Mouse (Mus musculus): ENCODE measurements at regions not wholly inside any gene's neighbourhood (a gene's known extent, or its start where the extent isn't known, plus 50 kb on each side); places are given as distances from the start of the nearest gene placed in this dataset.

DNA sequence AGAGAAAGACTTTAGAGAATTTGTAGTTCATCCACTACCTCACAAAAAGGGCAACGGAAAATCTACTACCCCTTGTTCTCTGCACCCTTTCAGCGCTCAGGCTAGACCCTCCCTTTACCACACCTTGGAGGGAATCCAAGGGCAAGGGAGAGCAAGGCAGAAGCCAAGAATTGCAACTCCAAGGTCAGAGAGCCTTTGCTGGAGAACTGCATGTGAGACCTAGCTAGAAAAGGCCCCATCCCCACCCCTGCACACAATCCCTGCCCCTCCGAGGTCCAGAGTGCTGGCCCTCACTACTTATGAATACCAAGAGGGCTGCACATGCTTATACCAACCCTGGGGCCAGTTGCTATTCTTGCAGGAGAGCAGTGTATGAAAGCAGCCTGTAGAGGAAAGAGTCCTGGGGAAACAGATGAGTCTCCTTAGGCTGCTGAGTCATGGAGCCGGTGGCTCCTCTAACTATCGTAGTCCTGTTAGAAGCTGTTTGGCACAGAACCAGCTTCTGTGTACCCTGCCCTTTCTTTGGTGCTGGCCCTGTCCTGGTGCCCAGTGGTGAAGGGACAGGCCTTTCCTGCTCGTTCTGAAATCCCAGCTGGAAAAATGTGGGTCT, 577.5 kb upstream of the Mki67 start:
- H3K36me3 ChIP-seq (replicated peaks): no peaks in the 10 kb centered on the region
- H3K4me3 ChIP-seq (replicated peaks): no peak overlapping the region
- H3K9me3 ChIP-seq (replicated peaks): no peaks in the 10 kb centered on the region
- H3K9ac ChIP-seq: no peak overlapping the region
- no peaks in the 10 kb centered on the region for H3K27me3 ChIP-seq
- ATAC-seq (ENCODE audit: insufficient read depth): no peak
- 55% methylated on average over 6 of the region's 6 CpGs for WGBS (ENCODE audit: insufficient replicate concordance)
- no peaks in the 10 kb centered on the region for H3K4me1 ChIP-seq (replicated peaks)
- no peak overlapping the region for H3K4me2 ChIP-seq
- H3K27ac ChIP-seq (replicated peaks): no peak overlapping the region

GRCm38 (mm10) chr7:136294445-136294844, 578.3 kb upstream of the Mki67 start:
- H3K4me3 ChIP-seq (replicated peaks): no peak overlapping the region
- no peak for ATAC-seq (ENCODE audit: insufficient read depth)
- no peak overlapping the region for H3K4me2 ChIP-seq
- no peaks in the 10 kb centered on the region for H3K9me3 ChIP-seq (replicated peaks)
- no peaks in the 10 kb centered on the region for H3K4me1 ChIP-seq (replicated peaks)
- H3K36me3 ChIP-seq (replicated peaks): no peaks in the 10 kb centered on the region
- no peaks in the 10 kb centered on the region for H3K27me3 ChIP-seq
- H3K9ac ChIP-seq: no peak overlapping the region
- H3K27ac ChIP-seq (replicated peaks): no peak overlapping the region
- 32% methylated on average over 4 of the region's 4 CpGs for WGBS (ENCODE audit: insufficient replicate concordance)

DNA sequence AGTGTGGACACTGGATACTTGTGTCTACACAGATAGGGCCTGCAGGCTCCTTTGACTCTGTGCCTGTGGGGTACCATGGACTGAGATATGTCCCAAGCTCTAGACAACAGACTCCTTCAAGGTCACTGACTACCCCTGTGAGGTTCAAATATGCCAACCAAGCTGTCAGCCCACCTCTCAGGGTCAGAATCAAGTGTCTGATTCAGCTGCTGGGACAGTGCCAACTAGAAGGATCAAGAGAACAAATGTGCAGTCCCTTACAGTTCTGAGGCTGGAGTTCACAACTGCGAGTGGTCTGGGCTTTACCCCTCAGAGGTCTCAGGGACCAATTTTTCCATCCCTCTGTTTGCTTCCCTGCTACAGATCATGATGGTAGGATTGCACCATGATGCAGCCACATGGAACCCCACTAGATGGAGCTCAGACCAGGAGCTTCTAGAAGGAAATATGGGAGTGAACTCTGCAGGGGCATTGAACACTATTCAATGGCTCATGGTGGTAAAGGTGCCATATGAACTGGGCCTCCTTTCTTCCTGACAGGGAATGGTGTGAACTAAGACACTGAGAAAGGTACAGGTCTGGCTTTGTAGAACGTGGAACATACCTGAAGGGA, 581.8 kb upstream of the Mki67 start:
- Histone ChIP-seq H3K4me3 (replicated peaks) (no peak overlapping the region), H3K4me1 (replicated peaks) (no peaks in the 10 kb centered on the region), H3K36me3 (replicated peaks) (no peaks in the 10 kb centered on the region), H3K9ac (no peak overlapping the region), H3K27me3 (no peaks in the 10 kb centered on the region), H3K27ac (replicated peaks) (no peak overlapping the region), H3K9me3 (replicated peaks) (no peaks in the 10 kb centered on the region), H3K4me2 (no peak overlapping the region)
- no peak for ATAC-seq (ENCODE audit: insufficient read depth)
- WGBS (ENCODE audit: insufficient replicate concordance): 33% methylated on average over 2 of the region's 2 CpGs

DNA sequence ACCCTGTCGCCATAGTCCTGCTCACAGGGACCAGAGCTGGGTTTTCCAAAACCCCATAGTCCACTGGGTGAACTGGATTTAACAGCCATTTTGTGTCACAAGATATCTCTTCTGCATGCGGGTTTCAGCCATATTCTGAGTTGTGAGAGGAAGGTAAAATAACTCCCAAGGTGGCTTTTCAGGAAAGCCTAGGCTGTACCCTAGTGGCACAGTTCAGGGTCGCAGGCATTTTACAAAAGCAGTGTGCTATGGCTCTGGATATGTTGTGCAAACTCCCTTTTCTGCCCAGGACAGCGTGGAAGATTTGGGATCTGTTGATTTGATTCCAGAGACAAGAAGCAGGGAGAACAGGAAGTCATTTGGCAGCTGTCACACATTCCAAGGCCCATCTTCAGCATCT, 588.3 kb upstream of the Mgmt start:
- H3K9ac ChIP-seq: no peak overlapping the region
- WGBS (ENCODE audit: insufficient replicate concordance): 59% methylated on average over 4 of the region's 4 CpGs
- no peaks in the 10 kb centered on the region for H3K9me3 ChIP-seq (replicated peaks)
- H3K4me2 ChIP-seq: no peak overlapping the region
- no peak overlapping the region for H3K4me3 ChIP-seq (replicated peaks)
- ATAC-seq (ENCODE audit: insufficient read depth): no peak
- H3K27me3 ChIP-seq: no peaks in the 10 kb centered on the region
- H3K27ac ChIP-seq (replicated peaks): no peak overlapping the region
- no peaks in the 10 kb centered on the region for H3K36me3 ChIP-seq (replicated peaks)
- no peaks in the 10 kb centered on the region for H3K4me1 ChIP-seq (replicated peaks)

DNA sequence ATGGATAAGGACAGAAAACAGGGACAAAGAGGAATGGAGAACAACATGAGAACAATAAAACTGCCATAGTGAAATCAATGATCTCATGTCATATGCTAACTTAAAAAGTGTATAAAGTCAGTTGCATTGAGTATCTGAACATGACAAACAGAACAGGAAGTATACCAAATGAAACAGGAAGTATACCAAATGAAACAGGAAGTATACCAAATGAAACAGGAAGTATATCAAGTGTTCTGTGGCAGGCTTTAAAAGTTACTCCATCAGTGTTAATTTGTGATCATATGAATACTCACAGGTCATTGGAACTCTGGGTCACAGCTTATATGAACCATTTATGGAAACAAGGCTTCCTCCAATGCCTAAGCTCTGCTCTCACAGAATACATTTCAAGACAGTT, 585.6 kb upstream of the Mgmt start:
- Histone ChIP-seq H3K27me3 (no peaks in the 10 kb centered on the region), H3K36me3 (replicated peaks) (no peaks in the 10 kb centered on the region), H3K4me2 (no peak overlapping the region), H3K27ac (replicated peaks) (no peak overlapping the region), H3K9ac (no peak overlapping the region), H3K4me3 (replicated peaks) (no peak overlapping the region), H3K9me3 (replicated peaks) (no peaks in the 10 kb centered on the region), H3K4me1 (replicated peaks) (no peaks in the 10 kb centered on the region)
- no peak for ATAC-seq (ENCODE audit: insufficient read depth)

DNA sequence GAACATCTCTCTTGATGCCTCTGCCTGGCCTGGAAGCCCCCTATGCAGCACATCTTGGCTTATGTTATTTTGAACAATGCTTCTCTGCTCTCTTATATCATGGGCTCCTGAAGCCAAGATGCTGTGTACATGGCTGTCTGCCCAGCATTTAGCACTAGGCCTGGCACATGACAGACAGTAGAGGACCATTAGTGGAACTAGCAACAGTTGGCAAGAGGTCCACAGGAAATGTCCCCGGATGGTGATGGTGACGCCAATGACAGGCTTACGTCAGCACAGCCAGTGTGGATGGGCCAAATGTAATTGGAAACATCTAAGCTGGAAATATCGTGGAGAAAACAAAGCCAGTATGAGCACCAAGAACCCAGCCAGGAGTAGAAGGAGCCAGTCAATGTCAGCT, 567.1 kb upstream of the Mgmt start:
- no peaks in the 10 kb centered on the region for H3K36me3 ChIP-seq (replicated peaks)
- H3K27ac ChIP-seq (replicated peaks): no peak overlapping the region
- WGBS (ENCODE audit: insufficient replicate concordance): 55% methylated on average over 4 of the region's 4 CpGs
- no peaks in the 10 kb centered on the region for H3K27me3 ChIP-seq
- no peak overlapping the region for H3K4me3 ChIP-seq (replicated peaks)
- no peak overlapping the region for H3K9ac ChIP-seq
- no peaks in the 10 kb centered on the region for H3K4me1 ChIP-seq (replicated peaks)
- ATAC-seq (ENCODE audit: insufficient read depth): no peak
- no peaks in the 10 kb centered on the region for H3K9me3 ChIP-seq (replicated peaks)
- H3K4me2 ChIP-seq: no peak overlapping the region

DNA sequence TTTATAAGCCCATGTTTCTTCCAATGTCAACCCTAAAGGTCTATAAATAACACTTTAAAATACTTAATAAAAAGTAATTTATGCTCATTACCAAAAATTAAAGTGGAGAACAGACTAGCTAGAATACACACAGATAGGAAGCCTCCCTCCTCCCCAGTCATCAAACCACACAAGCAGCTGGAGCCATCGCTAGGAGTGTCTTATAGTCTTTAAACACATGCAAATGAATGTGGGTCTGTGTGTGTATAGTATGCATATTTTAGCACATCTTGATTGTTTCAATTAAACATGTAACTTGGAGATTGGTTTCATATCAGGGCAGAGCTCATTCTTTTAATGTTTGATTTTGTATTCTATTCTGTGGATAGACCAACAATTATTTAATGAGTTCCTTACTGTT, 564.0 kb upstream of the Mgmt start:
- WGBS (ENCODE audit: insufficient replicate concordance): 67% methylated on average over 1 of the region's 1 CpGs

DNA sequence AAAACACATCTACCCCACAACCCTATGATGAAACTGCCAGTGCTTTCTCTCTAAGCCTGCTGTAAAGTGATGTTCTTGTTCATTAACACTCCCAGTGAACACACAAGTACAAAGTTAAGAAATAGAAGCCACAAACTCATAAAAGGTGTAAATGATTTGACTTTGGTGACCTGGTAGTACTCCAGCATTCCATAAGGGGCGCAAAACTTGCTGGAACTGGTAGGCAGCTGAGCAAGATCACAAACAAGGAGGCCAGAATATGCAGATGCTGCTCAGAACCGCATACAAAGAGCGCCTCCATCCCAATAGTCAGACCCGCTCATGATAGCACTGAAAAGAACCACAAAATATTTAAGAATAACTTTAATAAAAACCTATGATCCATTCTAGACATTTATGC, 561.6 kb upstream of the Mgmt start:
- no peak for ATAC-seq (ENCODE audit: insufficient read depth)
- no peaks in the 10 kb centered on the region for H3K4me1 ChIP-seq (replicated peaks)
- no peak overlapping the region for H3K4me2 ChIP-seq
- no peaks in the 10 kb centered on the region for H3K36me3 ChIP-seq (replicated peaks)
- H3K27ac ChIP-seq (replicated peaks): no peak overlapping the region
- H3K9ac ChIP-seq: no peak overlapping the region
- H3K9me3 ChIP-seq (replicated peaks): no peaks in the 10 kb centered on the region
- 46% methylated on average over 4 of the region's 4 CpGs for WGBS (ENCODE audit: insufficient replicate concordance)
- H3K4me3 ChIP-seq (replicated peaks): no peak overlapping the region
- H3K27me3 ChIP-seq: no peaks in the 10 kb centered on the region

More for the DNA sequence above, 564.0 kb upstream of the Mgmt start:
- no peaks in the 10 kb centered on the region for H3K36me3 ChIP-seq (replicated peaks)
- no peak overlapping the region for H3K4me2 ChIP-seq
- H3K9me3 ChIP-seq (replicated peaks): no peaks in the 10 kb centered on the region
- no peak for ATAC-seq (ENCODE audit: insufficient read depth)
- H3K4me1 ChIP-seq (replicated peaks): no peaks in the 10 kb centered on the region
- H3K27me3 ChIP-seq: no peaks in the 10 kb centered on the region
- no peak overlapping the region for H3K27ac ChIP-seq (replicated peaks)
- no peak overlapping the region for H3K9ac ChIP-seq
- H3K4me3 ChIP-seq (replicated peaks): no peak overlapping the region

DNA sequence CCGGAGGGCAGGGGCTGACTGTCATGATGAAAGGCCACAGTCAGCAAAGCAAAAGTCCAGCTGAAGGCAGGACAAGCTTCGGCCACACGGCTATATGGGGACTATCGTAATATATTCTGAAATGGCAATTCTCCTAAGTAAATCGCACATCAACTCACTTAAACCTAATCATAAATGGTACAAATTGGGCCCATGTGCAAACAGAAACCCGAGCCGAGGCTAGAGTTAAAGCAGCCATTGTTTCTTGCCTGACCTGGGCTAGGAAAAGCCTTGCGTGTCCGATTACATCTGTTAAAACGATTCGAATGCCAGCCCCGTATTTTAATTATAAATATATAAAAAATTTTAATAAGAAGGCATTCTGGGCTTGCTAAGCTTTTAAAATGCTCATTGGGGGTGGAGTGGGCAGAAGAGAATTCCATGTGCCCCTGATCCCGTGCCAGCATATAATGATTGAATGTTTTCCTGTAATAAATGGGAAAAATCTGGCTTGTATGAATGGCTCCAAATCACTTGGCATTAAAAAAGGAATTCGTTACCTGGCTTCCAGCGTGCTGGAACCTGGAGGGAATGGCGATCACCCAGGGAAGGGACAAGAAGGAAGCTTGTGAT, 552.7 kb upstream of the Mgmt start:
- 68% methylated on average over 16 of the region's 16 CpGs for WGBS (ENCODE audit: insufficient replicate concordance)
- no peaks in the 10 kb centered on the region for H3K27me3 ChIP-seq
- no peak overlapping the region for H3K27ac ChIP-seq (replicated peaks)
- H3K36me3 ChIP-seq (replicated peaks): no peaks in the 10 kb centered on the region
- no peaks in the 10 kb centered on the region for H3K4me1 ChIP-seq (replicated peaks)
- H3K9me3 ChIP-seq (replicated peaks): no peaks in the 10 kb centered on the region
- no peak overlapping the region for H3K9ac ChIP-seq
- ATAC-seq (ENCODE audit: insufficient read depth): no peak
- no peak overlapping the region for H3K4me2 ChIP-seq
- no peak overlapping the region for H3K4me3 ChIP-seq (replicated peaks)

DNA sequence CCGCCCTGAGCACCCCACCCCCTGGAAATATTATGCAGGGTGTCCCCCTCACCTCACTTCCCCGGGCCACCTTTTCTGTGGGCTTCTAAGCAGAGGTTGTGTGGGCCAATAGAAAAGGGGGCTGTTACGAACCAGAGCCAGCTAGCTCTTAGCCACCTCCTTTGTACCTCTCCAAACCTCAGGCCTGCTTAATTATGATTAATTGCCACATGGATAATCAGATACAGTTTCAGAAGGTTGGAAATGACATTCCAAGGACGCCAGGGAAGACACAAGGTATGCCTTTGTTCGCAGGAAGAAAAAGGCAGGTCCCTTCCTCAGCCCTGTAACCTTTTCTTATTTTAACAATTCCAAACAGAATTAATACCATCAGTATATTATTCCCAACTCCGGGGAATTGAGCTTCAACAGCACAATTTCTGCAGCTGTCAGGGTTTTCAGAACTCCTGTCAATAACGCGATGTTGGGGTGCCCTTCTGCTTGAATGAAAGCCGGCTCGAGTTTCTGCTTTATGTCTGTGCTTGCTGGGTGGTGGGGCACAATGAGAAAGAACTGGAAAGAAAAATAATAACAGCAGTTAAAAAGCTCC, 552.1 kb upstream of the Mgmt start:
- no peak overlapping the region for H3K27ac ChIP-seq (replicated peaks)
- H3K4me2 ChIP-seq: no peak overlapping the region
- no peaks in the 10 kb centered on the region for H3K4me1 ChIP-seq (replicated peaks)
- ATAC-seq (ENCODE audit: insufficient read depth): no peak
- WGBS (ENCODE audit: insufficient replicate concordance): 54% methylated on average over 10 of the region's 10 CpGs
- no peak overlapping the region for H3K4me3 ChIP-seq (replicated peaks)
- H3K9me3 ChIP-seq (replicated peaks): no peaks in the 10 kb centered on the region
- H3K36me3 ChIP-seq (replicated peaks): no peaks in the 10 kb centered on the region
- no peaks in the 10 kb centered on the region for H3K27me3 ChIP-seq
- H3K9ac ChIP-seq: no peak overlapping the region

GRCm38 (mm10) chr7:136342822-136343221, 551.6 kb upstream of the Mgmt start:
- H3K36me3 ChIP-seq (replicated peaks): no peaks in the 10 kb centered on the region
- no peak overlapping the region for H3K4me2 ChIP-seq
- H3K27me3 ChIP-seq: no peaks in the 10 kb centered on the region
- no peaks in the 10 kb centered on the region for H3K4me1 ChIP-seq (replicated peaks)
- H3K27ac ChIP-seq (replicated peaks): no peak overlapping the region
- no peaks in the 10 kb centered on the region for H3K9me3 ChIP-seq (replicated peaks)
- WGBS (ENCODE audit: insufficient replicate concordance): 41% methylated on average over 8 of the region's 8 CpGs
- ATAC-seq (ENCODE audit: insufficient read depth): no peak
- H3K9ac ChIP-seq: no peak overlapping the region
- H3K4me3 ChIP-seq (replicated peaks): no peak overlapping the region

All from liver, embryonic 15.5 days (tissue).